Mouse (Mus musculus): Measurements from ENCODE around the gene Ssr2.
"Not testable (repeated sequence)": the region's sequence is repeated elsewhere in the genome, so short reads cannot be mapped to it uniquely, and the experiment has no call there.

Gene Ssr2

GRCm38 (mm10) chr3:88566536-88567061 lies 9.1 kb upstream of the Ssr2 start:
- no peak for DNase-seq

- DNase-seq = no peak
These were observed 7.8 kb upstream of the Ssr2 start for GRCm38 (mm10) chr3:88567892-88568291.

- DNase-seq = no peak
These were observed 7.1 kb upstream of the Ssr2 start for GRCm38 (mm10) chr3:88568615-88569014.

GRCm38 (mm10) chr3:88569093-88569492 lies 6.6 kb upstream of the Ssr2 start:
- no peak for DNase-seq

GRCm38 (mm10) chr3:88569694-88570093 lies 6.0 kb upstream of the Ssr2 start:
- DNase-seq = no peak

- DNase-seq = no peak
These were observed 5.3 kb upstream of the Ssr2 start for GRCm38 (mm10) chr3:88570341-88570740.

GRCm38 (mm10) chr3:88571856-88572255 lies 3.8 kb upstream of the Ssr2 start:
- no peak for DNase-seq

GRCm38 (mm10) chr3:88572835-88573234 lies 2.8 kb upstream of the Ssr2 start:
- no peak for DNase-seq

- DNase-seq = no peak
These were observed 1.9 kb upstream of the Ssr2 start for GRCm38 (mm10) chr3:88573810-88574209.

- DNase-seq = not testable (repeated sequence)
These were observed 2.2 kb downstream of the Ssr2 start for GRCm38 (mm10) chr3:88577846-88578245.

- no peak for DNase-seq
These were observed 3.1 kb downstream of the Ssr2 start for GRCm38 (mm10) chr3:88578498-88579424.

- peak; percentile 87 for DNase-seq
These were observed 3.9 kb downstream of the Ssr2 start for GRCm38 (mm10) chr3:88579454-88580117.

GRCm38 (mm10) chr3:88585769-88586168 lies 10.1 kb downstream of the Ssr2 start:
- no peak for DNase-seq

- DNase-seq = no peak
These were observed 11.0 kb downstream of the Ssr2 start for GRCm38 (mm10) chr3:88586640-88587039.

- no peak for DNase-seq
These were observed 14.6 kb downstream of the Ssr2 start for GRCm38 (mm10) chr3:88590246-88590645.

GRCm38 (mm10) chr3:88591044-88591443 lies 15.4 kb downstream of the Ssr2 start:
- no peak for DNase-seq

GRCm38 (mm10) chr3:88591950-88592731 lies 16.5 kb downstream of the Ssr2 start:
- peak; percentile 64 for DNase-seq

- DNase-seq = no peak
These were observed 17.4 kb downstream of the Ssr2 start for GRCm38 (mm10) chr3:88592942-88593576.

GRCm38 (mm10) chr3:88593893-88594580 lies 18.4 kb downstream of the Ssr2 start:
- DNase-seq = peak; percentile 36

- DNase-seq = not testable (repeated sequence)
These were observed 20.9 kb downstream of the Ssr2 start for GRCm38 (mm10) chr3:88596547-88596946.

GRCm38 (mm10) chr3:88602466-88602865 lies 26.8 kb downstream of the Ssr2 start:
- no peak for DNase-seq

- peak; percentile 89 for DNase-seq
These were observed 28.1 kb downstream of the Ssr2 start for GRCm38 (mm10) chr3:88603714-88604161.

Measured in kidney, postnatal 14 days (tissue).